Mouse (Mus musculus) liver, postnatal 0 days (tissue): ENCODE data around the gene Apc2. TPM values are rescaled to one million over a fixed set of nuclear protein-coding genes. Genes with fewer than 3 reads are reported as not detected.

Experiments
- ATAC-seq: fragments of 200-750 bp; cut with Nextera tagmentation; 2 replicates; pipeline ENCODE4 v1.8.0; 2017; ENCODE audit warnings: mild to moderate bottlenecking, moderate library complexity
- DNase-seq: peaks from one replicate; pipeline ENCODE4 v3.0.0-alpha.2; 2016
- H3K27ac ChIP-seq: fragments of 300-500 bp; sonication (generic); 2 replicates; pipeline ENCODE4 v1.5.1; 2014; ENCODE audit warnings: antibody characterized with exemption, moderate library complexity, mild to moderate bottlenecking, low read depth
- H3K27me3 ChIP-seq: fragments of 300-500 bp; sonication (generic); 2 replicates; pipeline ENCODE4 v1.6.1; 2014; ENCODE audit warnings: low read length, control low read depth, mixed read lengths; ENCODE audit not compliant: insufficient read depth
- H3K36me3 ChIP-seq: fragments of 300-500 bp; sonication (generic); replicated peaks from 2 replicates; pipeline ENCODE4 v1.6.1; 2014; ENCODE audit warnings: mild to moderate bottlenecking, control low read depth, low read length, moderate library complexity, mixed read lengths; ENCODE audit not compliant: insufficient read depth
- H3K4me1 ChIP-seq: fragments of 300-500 bp; sonication (generic); 2 replicates; pipeline ENCODE4 v1.6.1; 2014; ENCODE audit warnings: antibody characterized with exemption, mild to moderate bottlenecking, control low read depth; ENCODE audit not compliant: insufficient read depth
- H3K4me2 ChIP-seq: fragments of 300-500 bp; sonication (generic); 2 replicates; pipeline ENCODE4 v1.6.1; 2014; ENCODE audit warnings: low read depth, mild to moderate bottlenecking, low read length, moderate library complexity, mixed read lengths
- H3K4me3 ChIP-seq: fragments of 300-500 bp; sonication (generic); 2 replicates; pipeline ENCODE4 v1.5.1; 2014; ENCODE audit warnings: low read depth, low read length
- H3K9ac ChIP-seq: fragments of 300-500 bp; sonication (generic); replicated peaks from 2 replicates; pipeline ENCODE4 v1.6.1; 2014; ENCODE audit warnings: mild to moderate bottlenecking, moderate library complexity
- H3K9me3 ChIP-seq: fragments of 300-500 bp; sonication (generic); 2 replicates; pipeline ENCODE4 v1.6.1; 2016; ENCODE audit warnings: mild to moderate bottlenecking, control low read depth, low read length, mixed read lengths
- CTCF ChIP-seq: sonication (generic); IDR thresholded peaks from 2 replicates; pipeline ENCODE4 v1.5.1; 2016; ENCODE audit warnings: antibody characterized with exemption, low read depth
- EP300 ChIP-seq: IDR thresholded peaks from 2 replicates; pipeline ENCODE4 v1.6.1; 2016; ENCODE audit warnings: antibody characterized with exemption, low read depth, mild to moderate bottlenecking
- WGBS: fragments of 180-500 bp; shearing (Covaris S2); extraction: QIAGEN DNeasy Blood & Tissue Kit; methylation state at CpG from one replicate; pipeline ENCODE4 v1.1.7; 2014; ENCODE audit not compliant: insufficient replicate concordance; 5-methylcytosine and 5-hydroxymethylcytosine counted together
- polyA plus RNA-seq: library from polyadenylated mRNA; unstranded; fragments of >200 nt; fragmentation: Nextera tagmentation; extraction: Ambion mirVana; gene quantifications from 2 replicates; pipeline ENCODE4 v1.2.1, GENCODE M21; 2015

The Apc2 gene
- polyA plus RNA-seq, 1 experiment from 2014 or later, result 0.05 TPM

DNA sequence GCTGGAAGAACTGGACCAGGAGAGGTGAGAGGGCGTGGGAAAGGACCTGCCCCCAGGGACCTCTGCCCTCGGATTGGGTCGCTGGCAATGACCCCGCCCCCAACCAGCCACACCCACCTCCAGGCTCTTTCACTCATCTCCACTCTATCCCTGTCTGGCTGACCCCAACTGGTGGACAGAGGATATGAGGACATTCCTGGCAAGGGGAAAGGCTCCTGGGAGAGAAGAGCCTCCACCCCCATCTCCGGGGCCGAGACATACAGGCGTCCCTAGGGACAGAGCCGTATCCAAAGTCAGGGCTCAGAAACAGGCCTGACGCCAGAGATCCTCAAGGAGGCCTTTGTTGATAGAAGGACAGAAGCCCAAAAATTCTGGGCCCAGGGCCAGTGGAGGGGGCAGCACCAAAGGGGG lies 6.7 kb downstream of the Apc2 start:
- DNase-seq (peak; percentile 80), ATAC-seq (peak; percentile 81)
- Histone ChIP-seq H3K4me2 (no peak overlapping the region), H3K9ac (no peak overlapping the region), H3K27ac (no peak overlapping the region), H3K4me3 (no peak overlapping the region), H3K4me1 (peaks cover 10% of the 10 kb centered on the region; the same call in 1 of the 2 replicates), H3K36me3 (no peaks in the 10 kb centered on the region), H3K27me3 (peaks cover 76% of the 10 kb centered on the region), H3K9me3 (no peaks in the 10 kb centered on the region)
- TF ChIP-seq CTCF (no peak), EP300 (no peak)
- WGBS, result 27% methylated on average over 9 of the region's 9 CpGs

DNA sequence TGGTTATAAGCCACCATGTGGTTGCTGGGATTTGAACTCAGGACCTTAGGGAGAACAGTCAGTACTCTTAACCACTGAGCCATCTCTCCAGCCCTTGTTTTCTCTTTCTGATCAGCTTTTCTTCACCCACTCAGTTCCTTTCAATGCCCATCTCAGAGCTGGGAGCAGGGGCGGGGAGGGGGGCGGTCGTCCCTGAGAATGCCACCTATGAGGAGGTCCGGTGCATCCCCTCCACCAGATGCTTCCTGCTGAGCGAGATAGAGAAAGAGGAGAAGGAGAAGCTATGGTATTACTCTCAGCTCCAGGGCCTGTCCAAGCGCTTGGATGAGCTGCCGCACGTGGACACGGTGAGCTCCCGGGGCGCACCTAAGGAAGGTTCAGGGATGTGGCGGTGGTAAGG lies 8.7 kb downstream of the Apc2 start:
- peak overlapping the region; percentile 12; the same call in 1 of the 2 replicates for H3K4me3 ChIP-seq
- TF ChIP-seq CTCF, result no peak
- TF ChIP-seq EP300, result no peak
- no peaks in the 10 kb centered on the region for H3K36me3 ChIP-seq
- ATAC-seq (peak; percentile 11; the same call in 1 of the 2 replicates), DNase-seq (no peak)
- peaks cover 10% of the 10 kb centered on the region; the same call in 1 of the 2 replicates for H3K4me1 ChIP-seq
- no peak overlapping the region; the same call in 1 of the 2 replicates for H3K9ac ChIP-seq
- no peak overlapping the region for H3K27ac ChIP-seq
- H3K27me3 ChIP-seq, result peaks cover 56% of the 10 kb centered on the region
- H3K4me2 ChIP-seq, result peak overlapping the region; percentile 39
- no peaks in the 10 kb centered on the region for H3K9me3 ChIP-seq
- WGBS, result 10% methylated on average over 12 of the region's 12 CpGs

DNA sequence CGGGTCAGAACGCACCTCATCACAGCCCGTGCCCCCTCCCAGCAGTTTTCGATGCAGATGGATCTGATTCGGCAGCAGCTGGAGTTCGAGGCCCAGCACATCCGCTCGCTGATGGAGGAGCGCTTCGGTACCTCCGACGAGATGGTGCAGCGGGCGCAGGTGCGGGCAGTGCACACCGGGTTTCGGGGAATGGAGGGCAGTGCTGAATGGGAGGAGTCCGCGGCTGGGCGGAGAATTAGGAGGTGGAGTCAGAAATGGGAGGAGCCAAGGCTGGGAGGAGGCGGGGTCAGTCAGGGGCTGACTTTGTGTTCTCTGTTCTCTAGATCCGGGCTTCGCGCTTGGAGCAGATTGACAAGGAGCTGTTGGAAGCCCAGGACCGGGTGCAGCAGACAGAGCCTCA lies 9.1 kb downstream of the Apc2 start:
- Histone ChIP-seq H3K36me3 (no peaks in the 10 kb centered on the region), H3K27me3 (peaks cover 52% of the 10 kb centered on the region), H3K9me3 (no peaks in the 10 kb centered on the region), H3K9ac (no peak overlapping the region; the same call in 1 of the 2 replicates), H3K4me1 (peaks cover 10% of the 10 kb centered on the region; the same call in 1 of the 2 replicates), H3K4me2 (peak overlapping the region; percentile 39), H3K27ac (no peak overlapping the region), H3K4me3 (peak overlapping the region; percentile 12; the same call in 1 of the 2 replicates)
- DNase-seq, result peak; percentile 81
- ATAC-seq, result peak; percentile 54
- TF ChIP-seq CTCF (no peak), EP300 (no peak)
- WGBS, result 6% methylated on average over 25 of the region's 25 CpGs

DNA sequence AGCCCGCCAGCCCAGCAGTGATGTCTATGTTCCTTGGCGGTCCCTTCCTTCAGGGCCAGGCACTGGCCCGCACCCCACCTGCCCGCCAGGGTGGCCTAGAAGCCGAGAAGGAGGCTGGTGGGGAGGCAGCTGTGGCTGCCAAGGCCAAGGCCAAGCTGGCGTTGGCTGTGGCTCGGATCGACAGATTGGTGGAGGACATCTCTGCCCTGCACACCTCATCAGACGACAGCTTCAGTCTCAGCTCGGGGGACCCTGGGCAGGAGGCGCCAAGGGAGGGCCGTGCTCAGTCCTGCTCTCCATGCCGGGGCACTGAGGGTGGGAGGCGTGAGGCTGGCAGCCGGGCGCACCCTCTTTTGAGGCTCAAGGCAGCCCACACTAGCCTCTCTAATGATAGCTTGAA lies 15.8 kb downstream of the Apc2 start:
- Histone ChIP-seq H3K4me1 (peaks cover 7% of the 10 kb centered on the region), H3K27ac (no peak overlapping the region), H3K4me2 (no peak overlapping the region), H3K9ac (no peak overlapping the region), H3K27me3 (peaks cover 63% of the 10 kb centered on the region), H3K4me3 (no peak overlapping the region), H3K9me3 (no peaks in the 10 kb centered on the region), H3K36me3 (no peaks in the 10 kb centered on the region)
- TF ChIP-seq CTCF (no peak), EP300 (no peak)
- ATAC-seq, result no peak
- no peak for DNase-seq
- WGBS, result 67% methylated on average over 16 of the region's 16 CpGs

DNA sequence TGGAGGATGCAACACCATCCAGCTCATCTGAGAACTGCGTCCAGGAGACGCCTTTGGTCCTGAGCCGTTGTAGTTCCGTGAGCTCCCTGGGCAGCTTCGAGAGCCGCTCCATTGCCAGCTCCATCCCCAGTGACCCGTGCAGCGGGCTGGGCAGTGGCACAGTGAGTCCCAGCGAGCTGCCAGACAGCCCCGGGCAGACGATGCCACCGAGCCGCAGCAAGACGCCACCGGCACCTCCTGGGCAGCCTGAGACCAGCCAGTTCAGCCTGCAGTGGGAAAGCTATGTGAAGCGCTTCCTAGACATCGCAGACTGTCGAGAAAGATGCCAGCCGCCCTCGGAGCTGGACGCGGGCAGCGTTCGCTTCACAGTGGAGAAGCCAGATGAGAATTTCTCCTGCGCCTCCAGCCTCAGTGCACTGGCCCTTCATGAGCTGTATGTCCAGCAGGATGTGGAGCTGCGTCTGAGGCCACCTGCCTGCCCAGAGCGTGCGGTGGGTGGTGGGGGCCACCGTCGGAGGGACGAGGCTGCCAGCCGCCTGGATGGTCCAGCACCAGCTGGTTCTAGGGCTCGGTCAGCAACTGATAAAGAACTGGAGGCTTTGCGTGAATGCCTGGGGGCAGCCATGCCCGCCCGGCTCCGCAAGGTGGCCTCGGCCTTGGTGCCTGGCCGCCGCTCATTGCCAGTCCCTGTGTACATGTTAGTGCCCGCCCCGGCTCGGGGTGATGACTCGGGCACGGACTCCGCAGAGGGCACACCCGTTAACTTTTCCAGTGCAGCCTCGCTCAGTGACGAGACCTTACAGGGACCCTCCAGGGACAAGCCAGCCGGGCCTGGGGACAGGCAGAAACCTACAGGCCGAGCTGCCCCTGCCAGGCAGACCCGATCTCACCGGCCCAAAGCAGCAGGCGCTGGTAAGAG lies 17.1 kb downstream of the Apc2 start:
- no peak overlapping the region for H3K4me2 ChIP-seq
- H3K9me3 ChIP-seq, result no peaks in the 10 kb centered on the region
- H3K27ac ChIP-seq, result no peak overlapping the region
- peaks cover 18% of the 10 kb centered on the region for H3K4me1 ChIP-seq
- peaks cover 4% of the 10 kb centered on the region; the same call in 1 of the 2 replicates for H3K36me3 ChIP-seq
- TF ChIP-seq EP300 (no peak), CTCF (no peak)
- no peak overlapping the region for H3K4me3 ChIP-seq
- ATAC-seq, result no peak
- H3K27me3 ChIP-seq, result peaks cover 61% of the 10 kb centered on the region
- WGBS, result 62% methylated on average over 54 of the region's 54 CpGs
- DNase-seq, result no peak
- H3K9ac ChIP-seq, result no peak overlapping the region

DNA sequence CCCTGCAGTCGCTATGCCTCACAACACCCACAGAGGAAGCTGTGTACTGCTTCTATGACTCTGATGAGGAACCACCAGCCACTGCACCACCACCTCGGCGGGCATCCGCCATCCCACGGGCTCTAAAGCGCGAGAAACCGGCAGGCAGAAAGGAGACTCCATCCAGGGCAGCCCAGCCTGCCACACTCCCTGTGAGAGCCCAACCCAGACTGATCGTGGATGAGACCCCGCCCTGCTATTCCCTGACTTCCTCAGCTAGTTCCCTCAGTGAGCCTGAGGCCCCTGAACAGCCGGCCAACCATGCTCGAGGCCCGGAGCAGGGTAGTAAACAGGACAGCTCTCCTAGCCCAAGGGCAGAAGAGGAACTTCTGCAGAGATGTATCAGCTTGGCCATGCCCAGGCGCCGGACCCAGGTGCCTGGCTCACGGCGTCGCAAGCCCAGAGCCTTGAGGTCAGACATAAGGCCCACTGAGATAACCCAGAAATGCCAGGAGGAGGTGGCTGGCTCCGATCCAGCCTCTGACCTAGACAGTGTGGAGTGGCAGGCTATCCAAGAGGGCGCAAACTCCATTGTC lies 17.9 kb downstream of the Apc2 start:
- H3K36me3 ChIP-seq, result peaks cover 12% of the 10 kb centered on the region
- H3K4me2 ChIP-seq, result peak overlapping the region; percentile 13; the same call in 1 of the 2 replicates
- H3K27me3 ChIP-seq, result peaks cover 61% of the 10 kb centered on the region
- no peak overlapping the region for H3K9ac ChIP-seq
- DNase-seq (no peak), ATAC-seq (no peak)
- 21% methylated on average over 18 of the region's 20 CpGs for WGBS
- H3K4me1 ChIP-seq, result peaks cover 18% of the 10 kb centered on the region
- no peaks in the 10 kb centered on the region for H3K9me3 ChIP-seq
- H3K27ac ChIP-seq, result no peak overlapping the region
- TF ChIP-seq EP300, result no peak
- H3K4me3 ChIP-seq, result no peak overlapping the region
